Mouse (Mus musculus) brain, embryonic 18.5 days (tissue): Measurements from ENCODE around the gene Fbxo47.

Experiments used
- DNase-seq: peaks from one replicate; pipeline ENCODE4 v3.0.0-alpha.2; 2012; ENCODE audit warnings: low read depth, low spot score

Fbxo47 gene

GRCm38 (mm10) chr11:97811569-97812362 is 72.2 kb downstream of the Fbxo47 start:
- no peak for DNase-seq

- no peak for DNase-seq
Observed at GRCm38 (mm10) chr11:97810970-97811369, 73.0 kb downstream of the Fbxo47 start.

- DNase-seq: no peak
Observed at GRCm38 (mm10) chr11:97810356-97810755, 73.6 kb downstream of the Fbxo47 start.

- DNase-seq: no peak
Observed at GRCm38 (mm10) chr11:97809235-97810121, 74.5 kb downstream of the Fbxo47 start.

GRCm38 (mm10) chr11:97808621-97809234 is 75.2 kb downstream of the Fbxo47 start:
- no peak for DNase-seq

GRCm38 (mm10) chr11:97808093-97808492 is 75.9 kb downstream of the Fbxo47 start:
- DNase-seq: no peak

GRCm38 (mm10) chr11:97807626-97808025 is 76.3 kb downstream of the Fbxo47 start:
- DNase-seq: no peak

GRCm38 (mm10) chr11:97806613-97806964 is 77.4 kb downstream of the Fbxo47 start:
- DNase-seq: no peak

- DNase-seq: no peak
Observed at GRCm38 (mm10) chr11:97805662-97806612, 78.0 kb downstream of the Fbxo47 start.

- DNase-seq: no peak
Observed at GRCm38 (mm10) chr11:97804841-97805661, 78.9 kb downstream of the Fbxo47 start.

GRCm38 (mm10) chr11:97803847-97804246 is 80.1 kb downstream of the Fbxo47 start:
- no peak for DNase-seq
